Mouse (Mus musculus): ENCODE data around the gene Phactr2.
"Not testable (repeated sequence)": the region's sequence is repeated elsewhere in the genome, so short reads cannot be mapped to it uniquely, and the experiment has no call there.

Phactr2 gene

DNA sequence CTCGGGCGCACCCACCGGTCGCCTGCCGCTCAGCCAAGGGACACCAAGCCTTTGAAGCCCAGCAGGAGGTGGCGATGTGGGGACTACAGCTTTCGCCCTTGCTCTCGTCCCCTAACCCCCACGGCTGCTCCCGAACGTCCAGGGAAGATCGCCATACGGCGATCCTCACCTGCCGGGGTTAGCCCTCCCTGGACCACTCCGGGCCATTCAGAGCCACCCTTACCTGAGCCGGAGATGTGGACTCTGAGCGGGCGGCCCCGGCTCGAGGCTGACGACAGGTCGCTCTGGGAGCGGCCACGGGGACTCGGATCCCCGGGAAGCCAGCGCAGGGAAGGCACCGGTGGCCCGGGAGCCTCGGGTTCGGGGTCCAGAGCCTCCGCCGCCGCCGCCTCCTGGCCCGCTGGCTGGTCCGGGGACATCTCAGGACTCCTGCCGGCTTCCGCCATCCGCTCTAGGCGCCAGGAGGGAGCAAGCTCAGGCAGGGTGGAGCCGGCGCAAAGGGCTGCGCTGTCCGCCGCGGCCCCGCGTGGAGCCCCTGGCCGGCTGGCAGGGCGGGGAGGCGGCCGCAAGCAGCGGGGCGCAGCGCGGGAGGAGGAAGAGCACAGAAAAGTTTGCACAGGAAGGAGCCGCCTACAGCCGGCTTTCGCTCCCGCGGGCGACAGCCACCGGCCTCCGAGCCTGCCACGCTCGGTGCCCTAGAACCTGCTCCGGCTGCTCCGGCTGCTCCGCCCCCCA is at the start of gene Phactr2:
Phactr2 (minus strand) TSS at position 580 of the 735 bp plus-strand sequence.
- peak; percentile 62 for DNase-seq (ENCODE audit: low read depth)

DNA sequence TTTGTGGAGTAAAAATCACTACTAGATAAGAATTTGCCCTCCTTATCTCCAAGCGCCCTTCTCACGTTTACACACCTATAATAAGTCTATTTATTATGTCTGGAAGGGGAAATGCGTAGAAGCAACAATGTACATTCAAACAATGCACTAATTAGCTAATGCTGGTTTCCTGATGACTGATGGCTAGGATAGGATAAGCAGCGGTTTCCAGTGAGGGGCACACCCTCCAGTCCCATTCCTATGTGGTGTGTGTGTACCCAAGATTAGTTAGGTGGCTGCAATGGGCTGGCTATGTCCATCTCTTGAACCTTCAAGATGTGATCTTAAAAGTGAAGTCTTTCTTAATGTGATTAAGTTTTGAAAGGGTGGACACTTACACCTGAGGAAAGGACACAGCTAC is 47.6 kb upstream of the Phactr2 start:
- no peak for DNase-seq (ENCODE audit: low read depth)

DNA sequence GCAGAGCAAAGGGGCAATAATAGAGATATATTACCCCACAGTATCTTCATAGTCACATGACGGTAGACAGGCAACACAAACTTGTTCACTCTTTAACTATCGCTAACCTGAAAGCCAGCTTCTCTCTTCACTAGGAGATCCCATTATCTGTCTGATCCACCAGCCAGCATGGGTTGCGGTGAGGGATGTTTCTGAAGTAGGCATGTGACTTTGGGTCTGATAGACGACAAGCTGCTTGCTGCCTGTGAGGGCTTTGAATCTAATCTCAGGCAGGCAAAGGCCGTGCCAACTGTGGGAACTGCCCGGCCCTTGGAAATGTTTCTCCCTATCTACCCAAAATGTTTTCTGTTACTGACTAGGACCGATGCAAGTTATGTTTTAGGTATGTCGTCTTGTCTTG is 28.2 kb upstream of the Phactr2 start:
- no peak for DNase-seq (ENCODE audit: low read depth)

DNA sequence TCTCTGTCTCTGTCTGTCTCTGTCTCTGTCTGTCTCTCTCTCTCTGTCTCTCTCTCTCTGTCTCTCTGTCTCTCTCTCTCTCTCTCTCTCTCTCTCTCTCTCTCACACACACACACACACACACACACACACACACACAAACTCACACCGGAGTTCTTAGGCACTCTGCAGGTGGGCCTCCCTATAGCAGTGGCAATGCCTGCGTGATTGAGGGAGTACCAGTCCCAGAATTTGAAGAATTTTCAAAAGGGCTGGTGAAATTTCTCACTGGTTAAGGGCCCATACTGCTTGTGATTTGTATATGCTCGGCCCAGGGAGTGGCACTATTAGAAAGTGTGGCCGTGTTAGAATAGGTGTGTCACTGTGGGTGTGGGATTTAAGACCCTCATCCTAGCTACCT is 27.3 kb upstream of the Phactr2 start:
- DNase-seq (ENCODE audit: low read depth) = peak; percentile 18

GRCm38 (mm10) chr10:13500938-13501496 is 26.8 kb upstream of the Phactr2 start:
- DNase-seq (ENCODE audit: low read depth) = peak; percentile 85

- no peak for DNase-seq (ENCODE audit: low read depth)
These were observed 26.3 kb upstream of the Phactr2 start for GRCm38 (mm10) chr10:13500473-13500872.

DNA sequence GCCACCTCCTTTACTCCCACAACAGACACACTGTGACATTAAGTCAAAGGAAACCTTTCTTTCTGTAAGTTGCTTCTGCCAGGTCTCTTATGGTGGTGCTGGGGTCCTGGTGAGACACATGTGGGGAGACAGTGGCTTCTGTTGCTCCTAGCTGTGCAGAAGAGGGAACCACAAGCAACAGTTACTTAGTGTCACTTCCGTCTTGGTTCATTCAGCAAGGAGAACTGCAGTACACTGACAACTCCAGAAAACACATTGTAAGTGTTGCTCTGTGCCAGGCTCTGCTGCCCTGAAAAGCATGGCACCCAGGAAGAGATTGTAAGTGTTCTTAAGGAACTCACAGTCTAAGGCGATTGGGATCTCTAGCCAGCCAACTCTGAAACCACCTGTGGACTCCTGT is 25.1 kb upstream of the Phactr2 start, which contains the start of gene Fuca2:
Fuca2 (plus strand) TSS at position 210 of the 400 bp plus-strand sequence.
- peak; percentile 22 for DNase-seq (ENCODE audit: low read depth)

DNA sequence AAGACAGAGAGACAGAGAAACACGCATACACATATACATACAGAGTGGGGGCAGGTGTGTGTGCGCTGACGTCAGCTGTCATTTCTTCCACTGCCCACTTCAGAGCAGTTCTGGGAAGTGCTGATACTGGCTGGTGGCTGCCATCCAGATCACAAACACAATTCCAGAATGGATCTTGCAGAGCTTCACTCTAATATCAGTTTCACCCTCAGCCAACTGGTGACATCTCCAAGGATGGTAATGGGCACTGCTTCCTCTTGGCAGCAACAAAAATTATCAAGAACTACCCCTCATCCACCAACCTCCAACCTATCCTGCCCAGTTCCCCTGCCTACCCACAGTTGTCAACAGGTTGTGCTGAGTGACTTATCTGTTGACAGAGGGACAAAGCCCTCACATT is 22.1 kb upstream of the Phactr2 start:
- DNase-seq (ENCODE audit: low read depth) = no peak

GRCm38 (mm10) chr10:13493978-13494686 is 19.9 kb upstream of the Phactr2 start:
- DNase-seq (ENCODE audit: low read depth) = no peak

GRCm38 (mm10) chr10:13489671-13490070 is 15.5 kb upstream of the Phactr2 start:
- DNase-seq (ENCODE audit: low read depth) = no peak

- no peak for DNase-seq (ENCODE audit: low read depth)
These were observed 11.7 kb upstream of the Phactr2 start for GRCm38 (mm10) chr10:13485958-13486357.

DNA sequence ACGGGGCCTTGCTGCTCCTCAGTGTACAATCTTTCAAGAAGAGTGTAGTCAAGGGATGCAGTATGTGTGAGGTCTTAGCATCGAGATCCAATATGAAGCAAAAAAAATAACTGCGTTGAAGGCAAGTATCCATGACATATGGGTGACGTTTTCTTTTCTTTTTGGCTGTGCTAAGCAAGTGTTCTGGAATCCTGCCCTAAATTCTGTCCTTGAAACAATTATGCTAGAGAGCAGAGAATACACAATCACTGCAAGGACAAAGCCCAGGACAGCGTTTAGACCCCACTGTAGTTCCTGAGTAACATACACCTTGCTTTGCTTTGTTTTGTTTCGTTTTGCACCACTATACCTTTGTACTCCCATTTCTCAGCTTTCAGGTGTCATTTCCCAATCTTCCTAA is 5.1 kb upstream of the Phactr2 start:
- no peak for DNase-seq (ENCODE audit: low read depth)

GRCm38 (mm10) chr10:13475121-13475520 is 909 bp upstream of the Phactr2 start:
- DNase-seq (ENCODE audit: low read depth) = peak; percentile 31

GRCm38 (mm10) chr10:13474568-13474955 is 350 bp upstream of the Phactr2 start:
- no peak for DNase-seq (ENCODE audit: low read depth)

DNA sequence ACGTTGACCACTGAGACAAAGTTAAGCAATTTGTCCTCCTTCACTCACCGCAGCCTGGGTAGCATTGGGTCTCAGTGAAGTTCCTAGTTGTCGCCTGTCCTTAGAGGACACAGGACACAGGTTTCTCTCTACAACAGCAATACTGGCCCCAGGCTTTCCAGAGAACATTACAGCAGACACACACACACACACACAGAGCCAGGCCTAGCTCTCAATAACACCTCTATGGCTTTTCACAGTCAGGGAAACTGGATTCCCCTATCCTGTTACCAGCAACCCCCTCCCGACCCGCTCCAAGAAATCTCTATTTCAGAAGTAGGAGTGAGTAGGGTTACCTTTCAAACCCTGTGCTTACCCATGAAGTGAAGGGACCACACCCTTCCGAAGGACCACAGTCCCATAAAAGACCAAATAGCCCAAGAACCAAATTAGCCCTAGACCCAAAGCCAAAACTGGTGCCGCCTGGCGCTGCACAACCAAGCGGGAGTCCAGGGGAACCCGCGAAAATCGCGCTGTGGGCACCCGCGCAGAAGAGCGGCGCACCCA is 852 bp downstream of the Phactr2 start:
- DNase-seq (ENCODE audit: low read depth) = no peak

DNA sequence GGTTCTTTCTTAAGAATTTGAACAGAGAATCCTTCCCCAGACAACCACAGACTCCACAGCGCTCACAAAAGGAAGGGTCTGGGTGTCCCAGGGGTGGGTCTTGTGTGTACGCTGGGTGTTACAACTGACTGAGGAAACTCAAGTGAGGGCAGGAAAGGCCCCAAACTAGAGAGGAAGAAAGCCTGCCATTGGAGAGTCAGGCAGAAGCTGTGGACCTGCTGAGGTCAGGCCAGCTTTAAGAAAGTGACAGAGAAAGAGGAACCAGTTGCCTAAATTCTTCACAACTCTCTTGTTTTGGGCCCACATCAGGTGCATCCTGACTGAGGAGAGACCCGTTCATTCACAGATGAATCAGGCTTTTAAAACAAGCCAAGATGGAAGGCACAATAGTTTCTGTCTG is 4.0 kb downstream of the Phactr2 start:
- no peak for DNase-seq (ENCODE audit: low read depth)

DNA sequence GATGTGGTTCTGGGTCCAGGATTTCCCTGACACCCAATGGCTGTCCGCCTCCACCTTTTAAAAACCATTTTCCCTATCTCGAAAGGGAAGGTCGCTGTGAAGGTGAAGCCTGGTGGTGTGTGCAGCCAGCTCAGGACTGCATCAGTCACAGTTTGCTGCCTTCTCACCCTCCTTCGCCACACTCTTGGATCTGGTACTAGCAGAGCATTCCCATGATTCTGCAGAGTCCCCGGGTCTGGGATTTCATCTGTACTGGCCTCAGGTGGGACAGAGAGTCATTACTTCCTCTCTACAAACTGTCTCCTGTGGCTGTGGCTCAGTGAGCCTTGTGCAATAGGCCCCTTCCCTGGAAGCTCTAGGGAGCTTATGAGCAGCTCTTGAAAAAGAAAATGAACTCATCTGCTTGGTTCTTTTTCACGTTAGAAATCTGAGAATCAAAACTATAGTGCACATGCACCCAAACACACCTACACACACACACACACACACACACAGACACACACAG is 6.1 kb downstream of the Phactr2 start:
- not testable (repeated sequence) for DNase-seq (ENCODE audit: low read depth)

DNA sequence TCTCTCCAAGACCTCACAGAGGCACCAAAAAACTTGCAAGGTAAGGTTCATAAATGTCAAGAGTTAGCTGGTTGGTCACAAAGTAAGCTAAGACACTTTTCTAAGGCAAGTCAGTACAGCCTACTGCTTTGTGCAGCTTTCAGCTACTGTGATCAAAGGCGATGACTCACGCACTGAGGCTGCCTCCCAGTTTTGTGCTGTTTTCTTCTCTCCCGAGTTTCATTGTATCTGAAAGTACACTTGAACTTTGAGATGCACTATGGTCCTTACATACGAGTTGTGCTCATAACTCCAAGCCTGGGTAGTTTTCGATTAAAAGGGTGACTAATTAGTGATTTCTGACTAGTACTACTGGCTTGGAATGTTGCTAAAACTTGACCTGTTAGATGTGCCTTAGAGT is 7.3 kb downstream of the Phactr2 start:
- peak; percentile 27 for DNase-seq (ENCODE audit: low read depth)

DNA sequence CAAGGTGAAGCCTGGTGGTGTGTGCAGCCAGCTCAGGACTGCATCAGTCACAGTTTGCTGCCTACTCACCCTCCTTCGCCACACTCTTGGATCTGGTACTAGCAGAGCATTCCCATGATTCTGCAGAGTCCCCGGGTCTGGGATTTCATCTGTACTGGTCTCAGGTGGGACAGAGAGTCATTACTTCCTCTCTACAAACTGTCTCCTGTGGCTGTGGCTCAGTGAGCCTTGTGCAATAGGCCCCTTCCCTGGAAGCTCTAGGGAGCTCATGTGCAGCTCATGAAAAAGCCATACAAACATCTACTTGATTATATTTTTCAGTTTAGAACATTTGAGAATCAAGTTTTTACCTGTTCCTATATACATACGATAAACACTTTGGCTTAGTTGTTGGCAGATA is 9.9 kb downstream of the Phactr2 start:
- not testable (repeated sequence) for DNase-seq (ENCODE audit: low read depth)

- DNase-seq (ENCODE audit: low read depth) = peak; percentile 29
These were observed 20.8 kb downstream of the Phactr2 start for GRCm38 (mm10) chr10:13453200-13453990.

- DNase-seq (ENCODE audit: low read depth) = no peak
These were observed 22.6 kb downstream of the Phactr2 start for GRCm38 (mm10) chr10:13451640-13452039.
